Mouse (Mus musculus) hindbrain, embryonic 10.5 days (tissue): ENCODE results near the gene Efcab6. TPM values are rescaled to one million over a fixed set of nuclear protein-coding genes. Genes with fewer than 3 reads are reported as not detected.
"Not testable (repeated sequence)": the region's sequence is repeated elsewhere in the genome, so short reads cannot be mapped to it uniquely, and the experiment has no call there.

Experiments
- DNase-seq: peaks from one replicate; pipeline ENCODE4 v3.0.0-alpha.2; 2017; ENCODE audit warnings: low spot score
- H3K27ac ChIP-seq: fragments of 300-500 bp; sonication (generic); 2 replicates; pipeline ENCODE4 v1.5.1; 2016; ENCODE audit warnings: mild to moderate bottlenecking, moderate library complexity
- H3K27me3 ChIP-seq: fragments of 300-500 bp; sonication (generic); 2 replicates; pipeline ENCODE4 v1.6.1; 2016; ENCODE audit warnings: mild to moderate bottlenecking; ENCODE audit not compliant: poor library complexity, insufficient read depth, severe bottlenecking
- H3K36me3 ChIP-seq: fragments of 300-500 bp; sonication (generic); 2 replicates; pipeline ENCODE4 v1.6.1; 2016; ENCODE audit warnings: mild to moderate bottlenecking, moderate library complexity
- H3K4me1 ChIP-seq: fragments of 300-500 bp; sonication (generic); replicated peaks from 2 replicates; pipeline ENCODE4 v1.6.1; 2016; ENCODE audit warnings: mild to moderate bottlenecking
- H3K4me3 ChIP-seq: fragments of 300-500 bp; sonication (generic); 2 replicates; pipeline ENCODE4 v1.5.1; 2016; ENCODE audit warnings: mild to moderate bottlenecking, moderate library complexity
- H3K9me3 ChIP-seq: fragments of 300-500 bp; sonication (generic); 2 replicates; pipeline ENCODE4 v1.6.1; 2016; ENCODE audit warnings: mild to moderate bottlenecking, moderate library complexity
- WGBS: fragments of 180-500 bp; shearing (Covaris S2); methylation state at CpG from one replicate; pipeline ENCODE4 v1.1.7; 2016; 5-methylcytosine and 5-hydroxymethylcytosine counted together
- polyA plus RNA-seq: library from polyadenylated mRNA; unstranded; fragments of >200 nt; fragmentation: Nextera tagmentation; extraction: Ambion mirVana; gene quantifications from 2 replicates; pipeline ENCODE4 v1.2.1, GENCODE M21; 2016

Efcab6 gene
- 0.22 and 0.32 TPM in 2 replicates for polyA plus RNA-seq

DNA sequence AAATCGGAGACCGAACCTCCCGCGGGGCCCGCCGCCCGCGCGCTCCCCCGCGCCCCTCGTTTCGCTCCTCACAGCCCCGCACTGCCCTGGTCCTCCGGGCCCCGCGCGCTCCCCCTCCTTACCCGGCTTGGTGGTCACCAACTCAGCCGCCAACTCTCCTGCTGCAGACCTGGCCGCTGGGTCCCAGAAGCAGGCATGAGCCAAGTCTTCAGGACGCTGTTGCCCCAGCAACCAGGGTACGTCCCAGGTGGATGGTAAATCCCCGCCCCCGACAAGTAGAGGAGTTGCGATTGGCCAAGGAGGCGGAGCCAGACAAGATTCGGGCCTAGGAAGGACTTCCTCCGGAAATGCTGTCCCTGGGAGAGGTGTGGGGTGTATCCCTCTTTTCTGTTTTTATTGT, at the start of gene Efcab6:
TSS of gene Efcab6 (minus strand) at position 240 of the 400 bp plus-strand sequence.
- Histone ChIP-seq H3K27ac (no peak within 1 kb of the TSS), H3K4me1 (peaks cover 20% of the 10 kb centered on the region), H3K9me3 (0 out of 2 replicates have a peak, but pooled peaks cover 4% of the 10 kb centered on the region), H3K4me3 (peak within 1 kb of the TSS; percentile 50), H3K36me3 (no peaks in the 10 kb centered on the region), H3K27me3 (peaks cover 40% of the 10 kb centered on the region)
- 2% methylated on average over 29 of the region's 29 CpGs for WGBS
- DNase-seq = peak; percentile 66

DNA sequence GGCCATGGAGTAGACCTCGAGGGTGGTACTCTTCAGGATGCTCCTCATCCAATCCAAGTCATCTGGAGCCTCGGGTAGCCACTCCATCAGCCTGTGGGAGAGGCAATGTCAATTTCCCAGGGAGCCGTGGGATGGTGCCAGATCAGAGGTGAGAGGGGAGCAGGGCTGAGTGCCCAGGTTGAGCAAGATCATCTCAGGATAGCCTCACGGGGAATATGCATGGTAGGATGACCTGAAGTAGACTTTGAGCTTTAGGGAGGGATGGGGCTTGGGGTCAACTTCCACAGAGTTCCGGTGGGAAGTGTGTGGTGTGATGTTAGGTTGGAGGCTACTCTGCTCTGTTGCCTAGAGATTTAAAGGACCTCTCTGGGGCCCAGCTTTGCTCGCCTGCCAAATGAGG, 48.7 kb upstream of the Efcab6 start:
- Histone ChIP-seq H3K27ac (no peak overlapping the region), H3K4me3 (no peak overlapping the region), H3K27me3 (0 out of 2 replicates have a peak, but pooled peaks cover 4% of the 10 kb centered on the region), H3K9me3 (0 out of 2 replicates have a peak, but pooled peaks cover 3% of the 10 kb centered on the region), H3K36me3 (no peaks in the 10 kb centered on the region), H3K4me1 (no peaks in the 10 kb centered on the region)
- no peak for DNase-seq
- 74% methylated on average over 6 of the region's 6 CpGs for WGBS

DNA sequence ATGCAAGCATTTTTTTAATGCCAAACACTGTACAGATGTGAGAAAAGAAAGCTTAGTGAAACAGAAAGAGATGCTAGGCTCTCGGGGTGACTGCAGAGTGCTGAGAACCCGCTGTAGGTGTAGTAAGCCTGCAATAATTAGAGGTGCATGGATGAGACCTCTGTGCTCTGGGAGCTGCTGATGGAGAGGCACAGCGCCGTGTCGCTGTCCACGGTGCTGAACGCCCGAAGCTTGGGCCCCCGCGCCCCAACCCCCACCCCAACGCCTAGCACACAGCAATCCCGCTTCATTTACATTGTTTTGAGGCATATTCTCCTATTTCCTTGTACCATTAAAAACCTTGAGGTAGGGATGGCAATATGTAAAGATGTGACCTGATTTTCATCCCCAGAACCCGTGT, 43.7 kb upstream of the Efcab6 start:
- Histone ChIP-seq H3K27ac (no peak overlapping the region), H3K27me3 (peaks cover 47% of the 10 kb centered on the region), H3K36me3 (no peaks in the 10 kb centered on the region), H3K4me1 (peaks cover 24% of the 10 kb centered on the region), H3K9me3 (no peaks in the 10 kb centered on the region), H3K4me3 (no peak overlapping the region)
- 6% methylated on average over 13 of the region's 13 CpGs for WGBS
- DNase-seq = peak; percentile 41

DNA sequence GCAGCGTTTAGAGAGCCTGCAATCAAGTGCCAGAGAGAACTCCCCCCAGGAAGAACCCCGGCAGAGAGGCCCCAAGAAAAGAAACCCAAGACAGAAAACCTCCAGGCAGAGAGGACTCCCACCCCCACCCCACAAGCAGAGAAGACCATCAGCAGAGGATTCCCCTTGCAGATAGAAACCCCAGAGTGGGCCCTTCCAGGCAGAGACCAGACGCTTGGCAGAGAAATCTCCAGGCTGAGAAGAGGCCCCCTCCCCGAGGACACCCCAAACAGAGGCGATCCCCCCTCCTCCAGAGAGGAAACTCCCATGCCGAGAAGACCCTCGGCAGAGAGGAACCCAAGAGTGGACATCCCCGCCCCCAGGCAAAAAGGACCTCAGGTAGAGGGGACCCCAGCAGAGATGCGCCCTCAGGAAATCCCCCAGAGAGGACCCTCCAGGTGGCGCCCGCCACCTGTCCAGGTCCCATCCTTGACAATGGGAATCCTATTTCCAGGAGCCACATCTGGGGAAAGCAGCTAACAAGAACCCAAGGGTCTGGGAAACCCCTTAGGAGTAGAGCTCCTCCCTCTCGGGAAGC, 40.8 kb upstream of the Efcab6 start:
- H3K27me3 ChIP-seq = peaks cover 53% of the 10 kb centered on the region
- DNase-seq = no peak
- H3K4me3 ChIP-seq = peak overlapping the region; percentile 67
- H3K9me3 ChIP-seq = no peaks in the 10 kb centered on the region
- WGBS = 10% methylated on average over 12 of the region's 12 CpGs
- peak overlapping the region; percentile 69 for H3K27ac ChIP-seq
- no peaks in the 10 kb centered on the region for H3K36me3 ChIP-seq
- peaks cover 24% of the 10 kb centered on the region for H3K4me1 ChIP-seq

DNA sequence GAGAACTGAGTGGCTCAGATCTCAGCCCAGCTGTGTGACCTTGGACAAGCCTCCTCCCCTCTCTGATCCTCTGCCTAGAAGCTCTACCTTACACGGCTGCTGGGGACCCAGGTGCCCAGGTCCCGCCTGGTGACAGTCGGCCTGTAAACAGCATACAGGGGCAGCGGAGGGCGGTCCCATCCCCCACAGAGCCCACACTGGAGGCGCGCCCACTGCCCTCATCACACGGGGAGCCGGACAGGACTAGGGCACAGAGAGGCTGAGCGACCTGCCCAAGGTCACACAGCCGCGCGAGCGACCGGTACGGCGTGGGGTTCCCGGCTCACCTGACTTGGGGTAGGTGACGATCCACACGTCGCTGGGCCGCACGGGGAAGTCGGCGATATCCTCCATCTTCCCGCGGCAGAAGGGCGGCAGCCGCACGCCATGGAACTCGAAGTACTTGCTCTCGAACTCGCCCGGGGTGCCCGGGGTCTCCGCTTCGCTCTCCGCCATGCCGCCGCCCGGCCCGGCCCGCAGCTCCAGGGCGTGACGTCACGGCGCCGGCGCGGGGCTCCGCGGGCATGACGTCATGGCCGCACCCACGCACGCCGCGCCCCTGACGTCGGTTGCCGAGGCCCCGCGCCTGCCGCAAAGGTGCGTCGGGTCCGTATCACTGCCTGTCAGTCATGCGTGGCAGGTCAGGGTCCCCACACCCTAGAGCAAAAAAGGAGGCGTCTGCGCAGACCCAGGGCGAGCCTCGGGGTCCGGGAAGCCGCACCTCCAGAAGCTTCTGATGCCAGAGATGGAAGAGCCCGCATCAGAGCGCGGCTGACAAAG, 40.1 kb upstream of the Efcab6 start, which contains the start of gene Sult4a1:
TSS of gene Sult4a1 (minus strand) at position 650 of the 819 bp plus-strand sequence.
- WGBS = 1% methylated on average over 77 of the region's 77 CpGs
- peak within 1 kb of the TSS; percentile 69 for H3K27ac ChIP-seq

GRCm38 (mm10) chr15:84104626-84105025, 39.4 kb upstream of the Efcab6 start:
- Histone ChIP-seq H3K27ac (no peak overlapping the region), H3K4me1 (peaks cover 24% of the 10 kb centered on the region), H3K27me3 (peaks cover 53% of the 10 kb centered on the region), H3K4me3 (peak overlapping the region; percentile 67), H3K36me3 (no peaks in the 10 kb centered on the region), H3K9me3 (no peaks in the 10 kb centered on the region)
- DNase-seq = no peak
- WGBS = 82% methylated on average over 7 of the region's 7 CpGs

More for the DNA sequence above, 40.1 kb upstream of the Efcab6 start, which contains the start of gene Sult4a1:
- peaks cover 24% of the 10 kb centered on the region for H3K4me1 ChIP-seq
- H3K27me3 ChIP-seq = peaks cover 53% of the 10 kb centered on the region
- peak; percentile 45 for DNase-seq
- no peaks in the 10 kb centered on the region for H3K9me3 ChIP-seq
- H3K36me3 ChIP-seq = no peaks in the 10 kb centered on the region
- peak within 1 kb of the TSS; percentile 67 for H3K4me3 ChIP-seq

DNA sequence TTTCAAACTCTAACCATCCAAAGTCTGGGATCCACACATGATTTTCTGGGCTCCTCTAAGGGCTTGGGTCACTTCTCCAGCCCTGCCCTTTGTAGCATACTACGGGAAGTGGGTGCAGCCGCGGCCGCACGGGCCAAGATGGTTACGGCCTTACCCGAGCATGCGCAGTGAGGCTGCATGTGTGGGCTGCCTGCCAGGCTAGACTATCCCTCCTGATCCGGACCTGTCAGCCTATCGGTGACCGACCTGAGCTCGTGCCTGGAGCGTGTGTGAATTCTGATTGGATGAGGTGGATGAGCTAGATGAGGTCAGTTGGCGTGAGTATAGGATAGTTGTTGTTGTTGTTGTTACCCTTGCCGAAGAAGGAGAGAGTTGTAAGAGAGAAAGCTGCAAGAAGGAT, 32.4 kb upstream of the Efcab6 start:
- 81% methylated on average over 15 of the region's 15 CpGs for WGBS
- H3K9me3 ChIP-seq, H3K27ac ChIP-seq, H3K4me3 ChIP-seq, H3K4me1 ChIP-seq, H3K27me3 ChIP-seq, H3K36me3 ChIP-seq, DNase-seq: not testable (repeated sequence)

DNA sequence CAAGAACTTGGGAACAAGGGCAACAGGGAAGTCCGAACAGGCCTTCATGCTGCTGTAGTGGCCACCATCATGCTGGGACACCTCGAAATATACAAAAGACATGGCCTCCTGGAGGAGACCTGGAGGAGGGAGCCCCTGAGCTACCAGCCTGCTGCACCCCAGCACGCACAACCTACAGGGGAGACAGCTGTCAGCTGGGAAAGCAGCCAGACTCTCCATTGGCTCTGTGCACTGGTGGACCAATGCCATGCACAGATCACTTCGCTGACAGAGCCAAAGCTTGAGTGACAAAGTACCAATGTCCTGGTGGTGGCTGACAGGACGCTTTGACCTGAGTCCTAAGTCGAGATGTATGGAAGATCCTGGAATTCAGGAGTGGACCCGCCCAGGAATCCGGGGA, 30.9 kb upstream of the Efcab6 start:
- no peaks in the 10 kb centered on the region for H3K36me3 ChIP-seq
- H3K4me3 ChIP-seq = no peak overlapping the region
- no peaks in the 10 kb centered on the region for H3K27me3 ChIP-seq
- H3K27ac ChIP-seq = no peak overlapping the region
- no peaks in the 10 kb centered on the region for H3K4me1 ChIP-seq
- 93% methylated on average over 8 of the region's 8 CpGs for WGBS
- DNase-seq = no peak
- H3K9me3 ChIP-seq = no peaks in the 10 kb centered on the region

GRCm38 (mm10) chr15:84094921-84095320, 29.7 kb upstream of the Efcab6 start:
- Histone ChIP-seq H3K4me3 (no peak overlapping the region), H3K4me1 (no peaks in the 10 kb centered on the region), H3K27me3 (no peaks in the 10 kb centered on the region), H3K9me3 (no peaks in the 10 kb centered on the region), H3K27ac (no peak overlapping the region), H3K36me3 (no peaks in the 10 kb centered on the region)
- no peak for DNase-seq
- 67% methylated on average over 7 of the region's 7 CpGs for WGBS

DNA sequence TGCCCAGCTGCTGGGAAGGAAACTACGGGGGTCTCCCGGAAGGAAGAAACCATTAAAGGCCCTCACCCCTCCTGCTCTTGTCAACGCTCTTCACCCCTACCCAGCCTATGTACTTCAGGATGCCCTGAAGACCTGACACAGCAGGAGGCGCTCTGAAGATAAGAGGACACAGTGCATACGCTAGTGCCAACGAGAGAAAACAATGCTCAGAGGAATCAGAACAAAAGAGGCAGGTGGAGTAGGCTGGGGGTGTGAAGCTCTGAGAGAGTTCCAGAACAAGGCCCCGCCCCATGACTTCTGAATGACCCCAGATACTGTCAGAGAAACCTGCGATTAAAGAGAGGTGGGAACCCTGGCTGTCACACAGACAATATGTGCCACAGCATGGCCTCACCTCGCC, 21.6 kb upstream of the Efcab6 start:
- Histone ChIP-seq H3K9me3 (no peaks in the 10 kb centered on the region), H3K27me3 (no peaks in the 10 kb centered on the region), H3K4me3 (no peak overlapping the region), H3K27ac (no peak overlapping the region), H3K36me3 (no peaks in the 10 kb centered on the region), H3K4me1 (peaks cover 9% of the 10 kb centered on the region)
- DNase-seq = no peak
- WGBS = 43% methylated on average over 9 of the region's 9 CpGs

- no peaks in the 10 kb centered on the region for H3K36me3 ChIP-seq
- no peak overlapping the region for H3K27ac ChIP-seq
- H3K4me3 ChIP-seq = no peak overlapping the region
- H3K4me1 ChIP-seq = peaks cover 9% of the 10 kb centered on the region
- H3K9me3 ChIP-seq = no peaks in the 10 kb centered on the region
- DNase-seq = peak; percentile 40
- WGBS = 42% methylated on average over 12 of the region's 12 CpGs
- H3K27me3 ChIP-seq = no peaks in the 10 kb centered on the region
Observed at GRCm38 (mm10) chr15:84086364-84086763, 21.2 kb upstream of the Efcab6 start.

DNA sequence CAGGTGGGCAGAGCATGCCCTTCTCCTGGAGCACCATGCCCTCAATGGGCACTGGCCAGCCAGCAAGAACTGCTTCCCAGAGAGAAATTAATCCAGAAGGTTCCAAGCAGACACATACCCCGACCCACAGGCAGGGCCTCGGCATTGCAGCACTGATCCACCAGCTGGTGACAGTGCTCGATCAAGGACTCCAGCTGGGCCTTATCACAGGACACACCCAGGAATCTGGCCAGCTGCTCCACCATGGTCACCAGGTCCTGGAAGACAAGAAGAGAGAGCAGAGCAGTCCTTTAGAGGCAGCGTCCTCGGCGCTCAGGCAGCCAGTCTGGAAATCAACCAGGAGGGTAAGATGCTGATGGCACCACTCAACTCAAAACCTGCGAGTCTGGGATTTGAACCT, 14.9 kb upstream of the Efcab6 start:
- Histone ChIP-seq H3K4me1 (peaks cover 10% of the 10 kb centered on the region), H3K4me3 (no peak overlapping the region), H3K9me3 (no peaks in the 10 kb centered on the region), H3K27me3 (peaks cover 15% of the 10 kb centered on the region), H3K36me3 (no peaks in the 10 kb centered on the region), H3K27ac (no peak overlapping the region)
- 77% methylated on average over 7 of the region's 7 CpGs for WGBS
- no peak for DNase-seq

DNA sequence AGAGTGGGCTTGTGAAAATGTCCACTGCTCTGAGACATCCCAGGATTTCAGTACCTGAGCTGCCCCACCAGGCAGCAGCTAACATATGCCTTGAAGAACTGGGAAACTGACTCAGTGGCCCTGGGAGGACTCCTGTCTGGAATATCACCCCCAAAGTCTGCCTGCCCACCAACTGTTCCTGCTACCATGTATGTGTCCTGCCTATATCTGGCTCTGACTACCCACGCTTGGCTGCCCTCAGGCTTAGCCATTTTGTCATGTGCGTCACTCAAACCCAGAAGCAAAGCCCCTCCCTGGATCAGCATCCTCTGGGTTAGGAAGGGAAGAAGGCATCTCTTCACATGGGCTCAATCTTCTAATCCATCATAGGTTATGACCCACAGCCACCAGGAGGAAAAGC, 14.3 kb upstream of the Efcab6 start:
- Histone ChIP-seq H3K27me3 (peaks cover 20% of the 10 kb centered on the region), H3K36me3 (no peaks in the 10 kb centered on the region), H3K4me1 (peaks cover 14% of the 10 kb centered on the region), H3K27ac (no peak overlapping the region), H3K9me3 (no peaks in the 10 kb centered on the region), H3K4me3 (no peak overlapping the region)
- no peak for DNase-seq
- WGBS = 87% methylated on average over 2 of the region's 2 CpGs
